10 mouse cellular contexts compared by ENCODE assay signal in the genomic region with DNA sequence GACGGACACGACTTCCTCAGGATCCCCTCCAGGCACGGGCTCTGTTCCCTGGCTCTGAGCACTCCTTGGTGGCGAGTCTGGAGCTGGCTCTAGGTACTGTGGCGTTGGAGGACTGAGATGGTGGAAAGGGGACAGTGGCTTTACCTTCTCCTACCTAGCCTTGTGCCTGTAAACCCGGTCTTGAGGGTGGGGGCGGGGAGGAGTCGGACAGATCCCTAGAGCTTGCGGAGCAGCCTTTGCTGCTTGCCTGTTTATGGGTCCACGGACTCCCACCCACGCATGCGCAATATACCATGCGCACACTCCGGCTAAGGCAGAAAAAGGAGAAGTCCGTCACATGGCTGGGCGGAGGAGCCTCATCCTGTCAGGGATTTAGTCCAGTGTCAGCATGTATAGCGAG. TPM values are rescaled to one million over a fixed set of nuclear protein-coding genes. Genes with fewer than 3 reads are reported as not detected.
DNase-seq lines count a peak whose midpoint lies in the region; ATAC-seq and TF ChIP-seq lines count a peak whose summit lies in the region.
"Had no signal": no experiment of that assay in that cellular context is flagged by ENCODE, and none has a peak within 500 bp of the region (broad histone marks: within the 10 kb centered on the region; RNA-seq: fewer than 3 reads in every experiment).

No protein-coding gene starts in this region.

- TF ChIP-seq CTCF in gastrocnemius, adult 2 months (IDR thresholded peaks at IDR 0.05), result no peak

- no peaks in the 10 kb centered on the region for H3K36me3 ChIP-seq in embryonic facial prominence, embryonic 11.5 days (replicated peaks; ENCODE audit: control insufficient read depth, insufficient read depth, low read depth, low read length)
- H3K36me3 ChIP-seq in embryonic facial prominence, embryonic 10.5 days (replicated peaks), result no peaks in the 10 kb centered on the region
- no peaks in the 10 kb centered on the region for H3K36me3 ChIP-seq in midbrain, embryonic 10.5 days
- H3K36me3 ChIP-seq: limb, embryonic 13.5 days had no signal

- 0 out of 2 replicates have a peak, but pooled peaks have one; percentile 34 for ATAC-seq in embryonic facial prominence, embryonic 11.5 days (replicated peaks; ENCODE audit: insufficient number of reproducible peaks, low FRiP score, low TSS enrichment, low read depth)

- H3K4me3 ChIP-seq in embryonic facial prominence, embryonic 11.5 days (ENCODE audit: low read depth, low read length), result no peak overlapping the region
- no peak overlapping the region for H3K4me3 ChIP-seq in embryonic facial prominence, embryonic 10.5 days
- H3K4me3 ChIP-seq in gastrocnemius, adult 2 months, result peak overlapping the region; percentile 20
- no peak overlapping the region for H3K4me3 ChIP-seq in midbrain, embryonic 10.5 days
- H3K4me3 ChIP-seq: limb, embryonic 13.5 days had no signal

- no peak for DNase-seq in embryonic facial prominence, embryonic 11.5 days (ENCODE audit: low spot score)
- DNase-seq in embryonic facial prominence, embryonic 10.5 days (ENCODE audit: low spot score), result no peak
- peak; percentile 83 for DNase-seq in 416B (ENCODE audit: low read depth)
- peak; percentile 63 for DNase-seq in gastrocnemius, adult 2 months
- peak; percentile 61 to 67 for DNase-seq in lung, adult 18-20 months
- peak; percentile 43 to 72 for DNase-seq in spleen, postnatal 4 days (ENCODE audit: low spot score in 2 of 2)
- DNase-seq in right cerebral cortex, postnatal 4 days, result no peak
- DNase-seq in midbrain, embryonic 10.5 days (ENCODE audit: low spot score), result no peak

- no peaks in the 10 kb centered on the region for H3K27me3 ChIP-seq in embryonic facial prominence, embryonic 11.5 days (ENCODE audit: control insufficient read depth, insufficient read depth, low read length)
- no peaks in the 10 kb centered on the region for H3K27me3 ChIP-seq in embryonic facial prominence, embryonic 10.5 days (replicated peaks; ENCODE audit: low read depth, poor library complexity, severe bottlenecking)
- H3K27me3 ChIP-seq in midbrain, embryonic 10.5 days (ENCODE audit: low read depth, poor library complexity, severe bottlenecking), result no peaks in the 10 kb centered on the region
- H3K27me3 ChIP-seq: limb, embryonic 13.5 days had no signal

- H3K4me1 ChIP-seq in embryonic facial prominence, embryonic 11.5 days (ENCODE audit: control insufficient read depth, insufficient read depth, low read length), result no peaks in the 10 kb centered on the region; the same call in 1 of the 2 replicates
- H3K4me1 ChIP-seq in embryonic facial prominence, embryonic 10.5 days, result peaks cover 12% of the 10 kb centered on the region; the same call in 1 of the 2 replicates
- no peaks in the 10 kb centered on the region for H3K4me1 ChIP-seq in midbrain, embryonic 10.5 days

- no peaks in the 10 kb centered on the region for H3K9me3 ChIP-seq in embryonic facial prominence, embryonic 11.5 days (replicated peaks; ENCODE audit: control insufficient read depth, low read length)
- H3K9me3 ChIP-seq in embryonic facial prominence, embryonic 10.5 days, result no peaks in the 10 kb centered on the region
- no peaks in the 10 kb centered on the region for H3K9me3 ChIP-seq in midbrain, embryonic 10.5 days (replicated peaks)
- H3K9me3 ChIP-seq: limb, embryonic 13.5 days had no signal

- H3K4me2 ChIP-seq in embryonic facial prominence, embryonic 11.5 days (ENCODE audit: low read depth, low read length), result no peak overlapping the region
- H3K4me2 ChIP-seq: limb, embryonic 13.5 days had no signal

- intact Hi-C loops in gastrocnemius, adult 2 months (cut with DNase I), result no loop called here

- no peak overlapping the region for H3K9ac ChIP-seq in embryonic facial prominence, embryonic 11.5 days (replicated peaks; ENCODE audit: low read length)
- H3K9ac ChIP-seq: limb, embryonic 13.5 days had no signal

- no peak overlapping the region for H3K27ac ChIP-seq in embryonic facial prominence, embryonic 11.5 days (replicated peaks; ENCODE audit: low read depth, low read length)
- no peak overlapping the region for H3K27ac ChIP-seq in embryonic facial prominence, embryonic 10.5 days (replicated peaks)
- peak overlapping the region; percentile 72 for H3K27ac ChIP-seq in gastrocnemius, adult 2 months
- no peak overlapping the region for H3K27ac ChIP-seq in midbrain, embryonic 10.5 days (replicated peaks)

- WGBS in embryonic facial prominence, embryonic 11.5 days, result 72% methylated on average over 17 of the region's 17 CpGs
- WGBS in embryonic facial prominence, embryonic 10.5 days, result 76% methylated on average over 17 of the region's 17 CpGs
- 87% methylated on average over 17 of the region's 17 CpGs for WGBS in midbrain, embryonic 10.5 days

RNA-seq across cellular contexts. Expression of a gene that starts 13.9 kb away (rescaled TPM):
- not detected in 2 replicates for polyA plus RNA-seq in embryonic facial prominence, embryonic 11.5 days (2014; fragmentation: Nextera tagmentation; extraction: Ambion mirVana)
- polyA plus RNA-seq in embryonic facial prominence, embryonic 10.5 days (2016; fragmentation: Nextera tagmentation; extraction: Ambion mirVana), result not detected in 2 replicates
- under 1 TPM in 1 of 2 experiments, not detected in 1; 0.17 TPM for total RNA-seq in gastrocnemius, adult 2 months (2021)
- polyA plus RNA-seq in midbrain, embryonic 10.5 days (2016; fragmentation: Nextera tagmentation; extraction: Ambion mirVana), result not detected in 2 replicates
- total RNA-seq: CH12.LX had no signal

RNA-seq across cellular contexts. Expression of a gene that starts 42.1 kb away (rescaled TPM):
- 0.46 TPM in 1 of 2 replicates, not detected in the other for polyA plus RNA-seq in embryonic facial prominence, embryonic 11.5 days (2014; fragmentation: Nextera tagmentation; extraction: Ambion mirVana)
- 0.29 and 0.55 TPM in 2 replicates for polyA plus RNA-seq in embryonic facial prominence, embryonic 10.5 days (2016; fragmentation: Nextera tagmentation; extraction: Ambion mirVana)
- total RNA-seq in gastrocnemius, adult 2 months (2021), result not detected
- 0.09 and 0.47 TPM in 2 replicates for polyA plus RNA-seq in midbrain, embryonic 10.5 days (2016; fragmentation: Nextera tagmentation; extraction: Ambion mirVana)
- total RNA-seq: CH12.LX had no signal

Comparison
In these comparisons a context has a peak if more than half of its experiments do, and no peak if none do; other contexts are left out.
1. DNase-seq: peak in 416B (single experiment), gastrocnemius, adult 2 months (single experiment), lung, adult 18-20 months (2 of 2) and spleen, postnatal 4 days (2 of 2); none in embryonic facial prominence, embryonic 11.5 days (single experiment), embryonic facial prominence, embryonic 10.5 days (single experiment), right cerebral cortex, postnatal 4 days (single experiment) and midbrain, embryonic 10.5 days (single experiment).